Mouse (Mus musculus) adrenal gland, postnatal 36 days (tissue): Measurements from ENCODE around the gene Adi1. TPM values are rescaled to one million over a fixed set of nuclear protein-coding genes. Genes with fewer than 3 reads are reported as not detected.
A peak's percentile ranks its signal among the peaks of the same experiment; 100 is the strongest.

Experiments used
- DNase-seq, 2 experiments: peaks; one replicate each; pipeline ENCODE4 v3.0.0; 2021; ENCODE audit warnings: mixed read lengths in 1 of 2
- total RNA-seq, 2 experiments: library from RNA; stranded (reverse); gene quantifications; 2 replicates each; pipeline ENCODE4 v1.2.3; 2021

The Adi1 gene
- total RNA-seq, 2 experiments from 2014 or later, result 66.5 to 84.0 TPM

GRCm38 (mm10) chr12:28694231-28694630, 19.2 kb downstream of the Adi1 start:
- DNase-seq, result peak; percentile 38 to 51

GRCm38 (mm10) chr12:28694776-28695175, 19.7 kb downstream of the Adi1 start:
- no peak for DNase-seq

GRCm38 (mm10) chr12:28697821-28698595, 23.0 kb downstream of the Adi1 start:
- DNase-seq, result no peak

GRCm38 (mm10) chr12:28699086-28699485, 24.1 kb downstream of the Adi1 start:
- no peak for DNase-seq

GRCm38 (mm10) chr12:28699656-28700055, 24.6 kb downstream of the Adi1 start:
- peak; percentile 66 to 71 for DNase-seq

- no peak for DNase-seq
Observed at GRCm38 (mm10) chr12:28700101-28700511, 25.1 kb downstream of the Adi1 start.

- DNase-seq, result peak; percentile 86 to 88
Observed at GRCm38 (mm10) chr12:28700561-28701025, 25.6 kb downstream of the Adi1 start.

- DNase-seq, result no peak
Observed at GRCm38 (mm10) chr12:28701302-28701701, 26.3 kb downstream of the Adi1 start.

GRCm38 (mm10) chr12:28704381-28704780, 29.4 kb downstream of the Adi1 start:
- peak; percentile 55 to 67 for DNase-seq

- DNase-seq, result no peak
Observed at GRCm38 (mm10) chr12:28705204-28705603, 30.2 kb downstream of the Adi1 start.

GRCm38 (mm10) chr12:28708154-28708553, 33.1 kb downstream of the Adi1 start:
- DNase-seq, result no peak

- DNase-seq, result no peak
Observed at GRCm38 (mm10) chr12:28710566-28711185, 35.6 kb downstream of the Adi1 start.

GRCm38 (mm10) chr12:28714822-28715632, 40.0 kb downstream of the Adi1 start:
- no peak for DNase-seq

GRCm38 (mm10) chr12:28717066-28717465, 42.0 kb downstream of the Adi1 start:
- DNase-seq, result no peak

- no peak for DNase-seq
Observed at GRCm38 (mm10) chr12:28718106-28718505, 43.1 kb downstream of the Adi1 start.

- no peak for DNase-seq
Observed at GRCm38 (mm10) chr12:28724366-28724765, 49.3 kb downstream of the Adi1 start.

GRCm38 (mm10) chr12:28726204-28726603, 51.2 kb downstream of the Adi1 start:
- DNase-seq, result no peak

GRCm38 (mm10) chr12:28727061-28727460, 52.0 kb downstream of the Adi1 start:
- DNase-seq, result no peak
